Mouse (Mus musculus) erythroblast, adult 5-6 weeks (primary cell): ENCODE data around the gene 1700001O22Rik. TPM values are rescaled to one million over a fixed set of nuclear protein-coding genes. Genes with fewer than 3 reads are reported as not detected.

ENCODE experiments used
- ATAC-seq: replicated peaks from 2 replicates; pipeline ENCODE4 v1.8.0; 2016; ENCODE audit warnings: moderate number of reproducible peaks, mild to moderate bottlenecking, moderate TSS enrichment, inconsistent platforms; ENCODE audit not compliant: poor library complexity, low FRiP score, severe bottlenecking
- total RNA-seq, 2 experiments: library from RNA; stranded (forward) in 1 of 2; stranded (reverse) in 1 of 2; fragments of 150-400 nt in 1 of 2; fragments of 200-764, 138-1000 nt in 1 of 2; gene quantifications; 2 replicates each; pipeline versions ENCODE4 v1.2.3 to v1.2.4; 2015 to 2017; ENCODE audit warnings: low replicate concordance in 2 of 2

Gene 1700001O22Rik
- total RNA-seq, 2 experiments from 2014 or later = not detected

- ATAC-seq = no peak
Measured at GRCm38 (mm10) chr2:30758341-30759087, 44.9 kb downstream of the 1700001O22Rik start.

GRCm38 (mm10) chr2:30756962-30757715, 46.3 kb downstream of the 1700001O22Rik start:
- no peak for ATAC-seq

DNA sequence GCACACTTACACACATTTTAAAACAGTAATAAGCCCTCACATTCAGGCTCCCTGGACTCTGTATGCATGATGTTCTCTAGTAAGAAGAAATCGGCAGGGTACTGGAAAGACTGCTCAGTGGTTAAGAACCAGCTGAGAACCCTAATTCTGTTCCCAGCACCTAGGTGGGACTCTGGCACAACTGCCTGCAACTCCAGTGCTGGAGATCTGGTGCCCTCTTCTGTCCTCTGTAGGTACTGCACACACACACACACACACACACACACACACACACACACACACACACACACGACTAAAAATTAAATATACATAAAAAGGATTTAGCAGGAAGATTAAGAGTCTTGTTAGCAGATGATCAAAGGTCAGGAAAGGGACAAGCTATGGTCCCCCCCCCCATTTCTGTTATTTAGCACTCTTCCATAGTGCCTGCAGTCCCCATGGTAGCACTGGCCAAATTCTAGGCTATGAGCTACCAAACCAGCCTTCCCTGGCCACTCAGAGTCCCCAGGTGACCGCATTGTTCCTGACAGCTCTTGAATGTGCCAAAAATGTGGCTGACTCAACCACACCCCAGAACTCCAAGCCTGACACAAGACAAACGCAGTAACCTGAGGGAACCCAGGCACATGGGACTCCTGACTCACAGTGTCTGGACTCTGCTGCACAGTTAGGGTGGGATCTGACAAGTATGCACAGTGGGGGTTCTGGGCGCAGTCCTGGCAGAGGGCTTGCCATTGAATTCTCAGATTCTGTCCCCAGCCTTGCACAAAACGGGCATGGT, 47.3 kb downstream of the 1700001O22Rik start:
- no peak for ATAC-seq

DNA sequence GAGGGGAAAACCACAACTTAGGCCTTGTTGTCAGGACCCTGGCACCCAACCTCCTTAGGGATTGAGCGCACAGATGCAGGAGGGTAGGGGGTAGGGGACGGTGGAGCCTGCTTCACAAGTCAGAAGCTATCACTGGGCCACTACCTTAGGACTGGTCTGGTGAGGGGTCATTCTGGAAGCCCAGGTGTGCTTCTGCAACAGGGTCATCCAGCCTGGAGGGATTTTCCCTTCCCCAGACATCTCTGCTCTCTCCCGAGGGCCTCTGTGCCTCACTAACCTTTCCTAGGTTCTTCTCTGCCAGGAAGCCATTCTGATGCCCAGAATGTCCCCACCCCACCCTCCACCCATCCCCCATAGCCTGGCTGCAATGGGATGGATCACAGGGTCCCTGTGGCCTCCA, 48.6 kb downstream of the 1700001O22Rik start:
- ATAC-seq = no peak

GRCm38 (mm10) chr2:30753219-30753618, 50.2 kb downstream of the 1700001O22Rik start:
- ATAC-seq = no peak

- ATAC-seq = no peak
Measured at GRCm38 (mm10) chr2:30752471-30752870, 51.0 kb downstream of the 1700001O22Rik start.

- no peak for ATAC-seq
Measured at GRCm38 (mm10) chr2:30750025-30750424, 53.4 kb downstream of the 1700001O22Rik start.

DNA sequence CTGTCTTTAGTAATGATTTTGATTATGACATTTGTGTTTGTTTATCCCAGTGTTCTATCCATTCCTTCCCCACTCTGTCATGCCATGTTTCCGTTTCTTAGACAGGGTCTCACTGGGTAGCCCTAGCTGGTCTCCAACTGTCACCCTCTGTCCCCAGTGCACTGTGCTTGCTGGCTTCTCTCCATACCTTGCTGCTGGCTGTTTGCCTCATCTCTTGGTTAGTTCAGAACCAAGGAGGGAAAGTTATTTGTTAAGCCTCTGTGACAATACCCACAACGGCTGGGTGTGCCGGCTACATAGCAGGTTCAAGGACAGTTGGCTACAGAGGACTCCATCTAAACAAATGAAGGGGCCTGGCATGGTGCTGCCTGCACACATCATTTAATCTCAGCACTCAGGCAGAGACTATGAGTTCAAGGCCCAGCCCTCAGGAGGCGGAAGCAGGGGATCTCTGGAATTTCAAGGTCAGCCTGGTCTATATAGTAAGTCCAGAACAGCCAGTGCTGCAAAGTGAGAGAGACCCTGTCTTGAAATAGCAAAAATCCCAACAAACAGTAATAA, 55.8 kb downstream of the 1700001O22Rik start:
- no peak for ATAC-seq

Other genes with a start within 250 kb of the 1700001O22Rik start
- not detected in 2 replicates for gene Cstad, start 208.6 kb downstream of the 1700001O22Rik start, total RNA-seq (2015; ENCODE audit: low replicate concordance)
- not detected in 2 replicates for gene Cstad, start 208.6 kb downstream of the 1700001O22Rik start, total RNA-seq (2017; ENCODE audit: low replicate concordance)
- 2.7 TPM in 2 replicates for gene Ntmt1, start 4.2 kb upstream of the 1700001O22Rik start, total RNA-seq (2015; ENCODE audit: low replicate concordance)
- gene Ntmt1, start 4.2 kb upstream of the 1700001O22Rik start, total RNA-seq (2017; ENCODE audit: low replicate concordance) = 3.9 TPM in 1 of 2 replicates, not detected in the other
- 13.6 and 19.2 TPM in 2 replicates for gene Asb6, start 26.7 kb upstream of the 1700001O22Rik start, total RNA-seq (2015; ENCODE audit: low replicate concordance)
- gene Asb6, start 26.7 kb upstream of the 1700001O22Rik start, total RNA-seq (2017; ENCODE audit: low replicate concordance) = 40.6 and 42.2 TPM in 2 replicates
- not detected in 2 replicates for gene Prrx2, start 31.3 kb upstream of the 1700001O22Rik start, total RNA-seq (2015; ENCODE audit: low replicate concordance)
- gene Prrx2, start 31.3 kb upstream of the 1700001O22Rik start, total RNA-seq (2017; ENCODE audit: low replicate concordance) = not detected in 2 replicates
- 0.38 and 2.1 TPM in 2 replicates for gene Ptges, start 126.2 kb upstream of the 1700001O22Rik start, total RNA-seq (2015; ENCODE audit: low replicate concordance)
- gene Ptges, start 126.2 kb upstream of the 1700001O22Rik start, total RNA-seq (2017; ENCODE audit: low replicate concordance) = 0.42 and 2.3 TPM in 2 replicates
- gene Tor1b, start 149.3 kb upstream of the 1700001O22Rik start, total RNA-seq (2015; ENCODE audit: low replicate concordance) = 6.5 and 7.1 TPM in 2 replicates
- 10.8 and 12.7 TPM in 2 replicates for gene Tor1b, start 149.3 kb upstream of the 1700001O22Rik start, total RNA-seq (2017; ENCODE audit: low replicate concordance)
- 13.6 and 14.4 TPM in 2 replicates for gene Tor1a, start 164.3 kb upstream of the 1700001O22Rik start, total RNA-seq (2015; ENCODE audit: low replicate concordance)
- gene Tor1a, start 164.3 kb upstream of the 1700001O22Rik start, total RNA-seq (2017; ENCODE audit: low replicate concordance) = 15.8 and 45.9 TPM in 2 replicates
- 13.6 and 14.2 TPM in 2 replicates for gene BC005624, start 178.5 kb upstream of the 1700001O22Rik start, total RNA-seq (2015; ENCODE audit: low replicate concordance)
- gene BC005624, start 178.5 kb upstream of the 1700001O22Rik start, total RNA-seq (2017; ENCODE audit: low replicate concordance) = 14.8 and 30.1 TPM in 2 replicates
- gene Usp20, start 178.6 kb upstream of the 1700001O22Rik start, total RNA-seq (2015; ENCODE audit: low replicate concordance) = 0.19 and 0.42 TPM in 2 replicates
- gene Usp20, start 178.6 kb upstream of the 1700001O22Rik start, total RNA-seq (2017; ENCODE audit: low replicate concordance) = 0.60 and 0.84 TPM in 2 replicates